Mouse (Mus musculus) left cerebral cortex, postnatal 10 days (tissue): ENCODE measurements around the gene Fsip1. TPM values are rescaled to one million over a fixed set of nuclear protein-coding genes. Genes with fewer than 3 reads are reported as not detected.

Source experiments
- DNase-seq, 2 experiments: peaks; one replicate each; pipeline ENCODE4 v3.0.0; 2021 to 2022; ENCODE audit warnings: low spot score in 2 of 2, mixed read lengths in 1 of 2; ENCODE audit errors: extremely low spot score in 1 of 2
- intact Hi-C: fragments of 180-260 bp; cut with DNase I; formaldehyde crosslinking; loops from one replicate; pipeline ENCODE4 v1.15.1; 2025
- total RNA-seq, 2 experiments: library from RNA; stranded (reverse); gene quantifications; 2 replicates each; pipeline ENCODE4 v1.2.3; 2021

The Fsip1 gene
- total RNA-seq, 2 experiments from 2014 or later = 1.4 to 2.0 TPM

DNA sequence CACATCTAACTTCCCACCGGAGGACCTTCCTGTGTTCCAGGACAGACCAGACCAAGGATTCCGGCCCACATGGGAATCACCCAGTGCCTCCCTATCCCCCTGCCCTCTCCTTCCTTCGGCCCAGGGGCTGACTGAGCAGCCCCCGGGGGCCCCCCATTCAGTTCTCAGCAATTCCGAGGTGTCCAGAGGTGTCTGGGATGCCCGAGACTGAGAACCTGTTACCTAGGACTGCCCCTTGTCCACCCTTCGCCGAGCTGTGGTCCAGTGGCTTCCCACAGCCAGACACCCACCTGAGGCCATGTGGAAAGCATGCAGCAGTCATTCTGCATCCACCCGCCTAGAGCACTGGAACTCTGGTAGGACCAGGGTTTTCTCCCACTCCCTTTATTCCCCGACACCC lies 115.1 kb downstream of the Fsip1 start:
- intact Hi-C loops = no loop called here

DNA sequence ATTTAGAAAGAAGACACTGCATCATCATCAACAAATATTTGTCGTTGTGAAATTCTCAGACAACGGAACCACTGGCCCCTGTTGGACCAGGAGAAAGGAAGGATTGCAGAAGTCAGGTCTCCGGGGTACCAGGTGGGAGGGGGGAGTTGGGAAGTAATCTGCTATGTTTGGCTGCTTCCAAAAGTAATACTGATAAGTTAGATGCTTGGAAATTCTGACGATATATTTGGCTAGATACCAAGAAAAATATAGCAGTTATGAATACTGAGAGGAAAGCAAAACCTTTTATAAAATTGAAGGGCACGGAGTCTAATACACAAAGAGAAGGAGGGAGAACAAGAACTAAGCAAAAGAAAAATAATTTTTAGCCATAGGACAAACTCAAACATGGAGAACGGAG lies 117.5 kb downstream of the Fsip1 start:
- DNase-seq = no peak

More for the DNA sequence above, 115.1 kb downstream of the Fsip1 start:
- no peak for DNase-seq

DNA sequence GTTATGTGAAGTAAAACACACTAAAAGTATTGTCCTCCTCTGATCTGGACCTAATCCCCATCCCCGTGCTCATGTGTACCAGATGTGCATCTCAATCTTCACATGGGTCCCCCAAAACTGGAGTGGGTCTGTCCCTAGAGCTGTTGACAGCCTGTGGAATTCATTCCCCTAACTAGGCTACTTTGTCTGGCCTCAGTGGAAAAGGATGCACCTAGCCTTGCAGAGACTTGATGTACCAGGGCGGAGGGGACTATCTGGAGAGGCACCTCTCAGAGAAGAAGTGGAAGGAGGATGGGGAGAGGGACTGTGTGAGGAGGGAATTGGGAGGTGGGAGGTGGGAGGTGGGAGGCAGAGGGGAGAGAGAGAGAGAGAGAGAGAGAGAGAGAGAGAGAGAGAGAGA lies 119.0 kb downstream of the Fsip1 start:
- no peak for DNase-seq
- intact Hi-C loops = no loop called here

More for the DNA sequence above, 117.5 kb downstream of the Fsip1 start:
- intact Hi-C loops = no loop called here

DNA sequence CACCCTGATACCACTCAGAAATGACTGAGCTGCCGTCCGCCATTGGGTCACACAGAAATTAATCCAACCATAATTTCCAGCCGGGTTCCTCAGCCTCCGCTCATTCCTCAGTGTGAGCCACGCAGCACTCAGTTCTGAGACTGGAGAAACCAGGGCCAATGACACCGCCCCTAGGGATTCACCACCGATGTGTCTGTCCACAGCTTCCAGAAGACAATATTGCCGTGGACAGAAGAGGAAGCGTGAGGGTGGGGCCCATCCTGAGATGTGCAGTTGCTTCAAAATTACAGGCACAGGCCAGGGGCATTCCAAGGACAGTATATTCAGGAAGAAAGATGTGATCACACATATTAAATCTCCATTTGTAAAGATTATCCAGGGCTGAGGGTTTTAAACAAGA lies 119.7 kb downstream of the Fsip1 start:
- intact Hi-C loops = no loop called here
- no peak for DNase-seq

DNA sequence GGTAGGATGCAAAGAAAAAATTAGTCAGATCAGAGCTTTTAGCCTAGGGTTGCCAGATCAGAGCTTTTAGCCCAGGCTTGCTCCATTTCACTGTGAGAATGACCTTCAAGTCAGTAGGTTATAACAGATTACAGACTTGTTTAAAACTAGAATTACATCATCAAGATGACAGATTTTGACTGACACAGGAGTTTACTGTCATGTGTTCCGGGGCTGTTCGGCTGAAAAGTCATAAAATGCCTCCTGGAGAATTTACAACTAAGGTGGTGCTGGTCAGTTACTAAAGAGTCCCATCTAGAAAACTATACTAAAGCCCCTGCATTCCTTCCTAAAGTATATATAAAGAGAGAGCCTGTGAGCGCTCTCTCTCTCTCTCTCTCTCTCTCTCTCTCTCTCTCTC lies 128.5 kb downstream of the Fsip1 start:
- DNase-seq = no peak
- intact Hi-C loops = no loop called here

DNA sequence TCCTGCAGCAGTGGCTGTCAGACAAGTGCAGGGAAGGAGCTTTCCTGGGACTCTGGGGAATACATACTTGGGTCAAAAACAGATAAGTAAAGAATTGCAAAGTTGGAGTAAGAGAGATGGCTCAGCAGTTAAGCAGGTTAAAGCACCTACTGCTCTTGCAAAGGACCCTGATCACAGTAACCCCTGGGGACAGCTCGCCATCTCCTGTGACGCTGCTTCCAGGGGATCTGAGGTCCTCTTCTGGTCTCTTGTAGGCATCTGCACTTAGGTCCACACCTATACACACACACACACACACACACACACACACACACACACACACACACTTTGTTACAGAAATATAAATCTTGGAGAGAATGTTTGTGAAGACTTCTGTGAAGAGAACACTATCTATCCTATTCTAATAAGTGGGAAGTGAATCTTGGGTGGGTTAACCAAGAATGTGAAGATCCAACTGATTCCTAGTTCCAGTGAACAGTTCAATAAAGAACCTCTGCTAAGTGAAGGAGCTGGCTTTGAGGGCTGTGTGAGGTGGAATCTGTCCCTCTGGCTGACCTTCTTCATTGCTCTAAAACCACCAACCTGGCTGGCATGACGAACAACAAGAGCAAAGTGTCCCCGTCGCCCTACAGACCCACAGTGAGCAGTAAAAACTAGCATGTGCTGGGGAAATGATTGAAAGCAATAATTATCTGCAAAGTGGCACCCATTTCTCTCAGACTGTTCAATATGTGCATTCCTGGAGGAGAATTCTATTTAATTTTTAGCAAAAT lies 129.1 kb downstream of the Fsip1 start:
- intact Hi-C loops = no loop called here

DNA sequence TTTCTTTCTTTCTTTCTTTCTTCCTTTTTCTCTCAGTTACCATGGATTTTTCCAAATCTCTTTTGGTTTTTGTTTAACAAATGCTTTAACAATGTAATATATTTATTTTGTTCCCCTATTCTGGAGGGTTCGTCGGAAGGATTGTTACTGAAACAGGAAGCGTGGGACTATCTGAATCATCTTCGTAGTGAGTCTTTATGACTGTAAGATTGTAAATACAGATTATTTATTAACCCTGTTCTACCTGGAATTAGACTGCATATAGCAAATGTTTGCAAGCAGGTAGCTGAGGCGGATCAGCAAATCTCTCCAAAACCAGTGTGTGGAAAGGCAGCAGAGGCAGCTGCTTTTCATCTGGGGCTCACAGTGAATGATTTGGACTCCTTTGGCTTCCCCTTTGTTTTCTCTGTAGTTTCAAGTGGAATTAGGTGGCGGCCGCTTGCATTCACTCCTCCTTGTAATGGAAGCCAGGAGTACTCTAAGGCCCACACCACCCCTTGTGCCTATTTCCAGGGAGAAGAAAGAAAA lies 130.8 kb downstream of the Fsip1 start:
- no peak for DNase-seq
- intact Hi-C loops = no loop called here

More for the DNA sequence above, 129.1 kb downstream of the Fsip1 start:
- DNase-seq = no peak

DNA sequence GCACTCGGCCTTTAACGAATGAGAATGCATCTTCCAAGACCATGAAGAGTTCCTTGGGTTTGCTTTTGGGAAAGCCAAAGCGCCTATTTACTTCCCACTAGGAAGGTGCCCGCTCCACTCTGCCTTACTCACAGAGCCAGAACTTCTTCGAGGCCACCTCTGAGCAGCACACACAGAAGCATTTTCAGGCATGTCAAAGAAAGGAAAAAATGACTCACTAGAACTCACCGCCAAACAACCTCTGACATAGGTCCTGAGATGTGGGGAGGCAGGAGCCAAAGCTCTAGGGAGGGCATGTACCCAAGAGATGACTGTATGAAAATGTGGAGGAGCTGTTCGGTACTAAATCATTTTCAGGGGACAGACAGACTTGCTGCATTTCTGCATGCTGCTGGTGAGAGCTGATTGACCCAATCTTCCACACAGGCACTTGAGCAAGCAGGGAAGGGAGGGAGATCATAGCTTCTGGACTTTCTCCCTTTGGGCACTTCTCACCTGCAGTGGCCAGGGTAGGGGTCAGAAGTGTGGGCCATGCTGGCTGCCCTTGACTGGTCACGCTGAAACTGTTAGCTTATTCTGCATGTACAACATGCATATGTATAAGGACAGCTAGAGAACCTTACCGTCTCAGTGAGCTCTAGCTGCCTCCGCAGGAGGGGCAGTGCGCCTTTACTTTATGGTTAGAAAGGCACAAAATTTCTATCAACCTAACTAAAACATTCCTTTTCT lies 131.4 kb downstream of the Fsip1 start:
- intact Hi-C loops = no loop called here
- DNase-seq = no peak

DNA sequence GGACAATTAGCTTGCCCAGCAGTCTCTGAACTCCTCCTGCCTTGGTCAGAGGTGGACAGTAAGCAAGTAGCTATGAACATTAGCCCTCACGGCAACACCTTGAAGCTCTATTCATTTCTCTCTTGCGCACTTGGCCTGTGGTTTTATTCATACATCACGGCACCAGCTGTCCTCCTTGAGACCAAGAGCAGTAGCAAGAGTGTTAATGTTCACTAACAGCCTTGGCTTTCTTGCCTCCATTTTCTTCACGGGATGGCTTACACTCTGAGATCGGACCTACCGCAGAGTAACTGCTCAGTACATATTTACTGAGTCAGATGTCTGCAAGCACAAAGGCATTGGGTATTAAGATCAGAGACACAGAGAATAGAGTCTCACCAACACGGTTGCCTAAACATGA lies 132.3 kb downstream of the Fsip1 start:
- DNase-seq = no peak
- intact Hi-C loops = no loop called here

DNA sequence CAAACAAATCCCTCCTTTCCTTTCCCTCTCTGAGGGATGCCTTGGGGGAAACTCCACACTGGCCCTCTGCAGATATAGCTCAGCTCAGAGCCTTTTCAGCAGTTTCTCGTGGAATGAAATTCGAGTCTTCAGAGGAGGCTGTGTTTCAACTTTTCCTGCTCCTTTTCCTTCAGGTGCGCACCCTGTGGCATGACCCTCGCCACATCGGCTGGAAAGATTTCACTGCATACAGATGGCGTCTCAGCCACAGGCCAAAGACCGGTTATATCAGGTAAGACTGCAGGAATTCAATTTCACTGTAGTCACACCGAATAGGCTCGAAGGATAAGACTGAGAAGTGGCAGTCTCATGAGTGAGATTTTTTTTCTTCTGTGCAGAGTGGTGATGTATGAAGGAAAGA lies 133.0 kb downstream of the Fsip1 start:
- intact Hi-C loops = no loop called here
- no peak for DNase-seq

DNA sequence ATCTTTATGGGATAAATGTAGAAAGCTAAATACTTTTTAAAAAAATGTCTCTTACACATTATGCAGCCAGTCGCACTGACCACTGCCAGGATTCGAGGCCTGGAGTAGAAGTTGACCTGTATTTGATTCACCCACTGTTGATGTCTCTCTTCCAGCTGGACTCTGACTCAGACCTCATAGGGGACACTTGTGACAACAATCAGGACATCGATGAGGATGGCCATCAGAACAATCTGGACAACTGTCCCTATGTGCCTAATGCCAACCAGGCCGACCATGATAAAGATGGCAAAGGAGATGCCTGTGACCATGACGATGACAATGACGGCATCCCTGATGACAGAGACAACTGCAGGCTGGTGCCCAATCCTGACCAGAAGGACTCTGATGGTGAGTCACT lies 134.5 kb downstream of the Fsip1 start:
- intact Hi-C loops = no loop called here
- DNase-seq = no peak

DNA sequence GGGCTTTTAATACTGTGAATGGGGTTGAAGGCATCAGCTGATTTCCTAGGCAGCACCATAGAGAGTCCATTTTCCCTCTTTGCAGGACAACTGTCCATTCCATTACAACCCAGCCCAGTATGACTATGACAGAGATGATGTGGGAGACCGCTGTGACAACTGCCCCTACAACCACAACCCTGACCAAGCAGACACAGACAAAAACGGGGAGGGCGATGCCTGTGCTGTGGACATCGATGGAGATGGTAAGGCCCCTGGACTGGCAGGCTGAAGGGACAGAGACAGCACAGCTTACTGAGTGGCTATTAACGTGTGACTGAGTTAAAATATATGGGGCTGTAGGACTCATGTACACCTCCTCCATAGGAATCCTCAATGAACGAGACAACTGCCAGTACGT lies 136.0 kb downstream of the Fsip1 start:
- intact Hi-C loops = no loop called here
- DNase-seq = no peak

DNA sequence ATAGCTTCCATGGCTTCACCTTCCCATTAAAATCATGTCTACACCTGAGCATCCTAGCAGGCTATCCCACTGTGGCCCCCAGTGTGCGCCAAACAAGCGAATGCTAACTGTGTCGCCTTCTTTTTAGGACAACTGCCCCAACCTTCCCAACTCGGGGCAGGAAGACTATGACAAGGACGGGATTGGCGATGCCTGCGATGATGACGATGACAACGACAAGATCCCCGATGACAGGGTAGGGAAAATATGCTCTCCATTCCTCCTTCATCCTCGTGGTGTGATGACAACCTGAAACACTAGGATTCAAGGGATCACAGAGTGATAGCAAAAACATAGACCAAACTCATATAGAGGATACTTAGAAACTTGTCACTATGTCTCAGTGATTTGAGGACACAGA lies 136.7 kb downstream of the Fsip1 start:
- intact Hi-C loops = no loop called here
- DNase-seq = no peak

DNA sequence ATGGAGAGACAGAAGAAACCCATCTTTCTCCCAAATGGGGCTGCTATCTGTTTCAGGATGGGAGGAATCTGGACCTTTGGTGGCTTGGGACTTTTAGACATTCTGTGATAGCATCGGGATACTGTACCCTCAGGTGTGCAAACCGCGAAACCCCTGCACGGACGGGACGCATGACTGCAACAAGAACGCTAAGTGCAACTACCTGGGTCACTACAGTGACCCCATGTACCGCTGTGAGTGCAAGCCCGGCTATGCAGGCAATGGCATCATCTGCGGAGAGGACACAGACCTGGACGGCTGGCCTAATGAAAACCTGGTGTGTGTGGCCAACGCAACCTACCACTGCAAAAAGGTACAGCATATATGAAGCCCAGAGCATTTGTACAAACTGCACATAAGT lies 137.1 kb downstream of the Fsip1 start:
- intact Hi-C loops = loop anchor here (10.0 kb wide), 1 partner anchor 335 kb away; no protein-coding TSS in a partner anchor

DNA sequence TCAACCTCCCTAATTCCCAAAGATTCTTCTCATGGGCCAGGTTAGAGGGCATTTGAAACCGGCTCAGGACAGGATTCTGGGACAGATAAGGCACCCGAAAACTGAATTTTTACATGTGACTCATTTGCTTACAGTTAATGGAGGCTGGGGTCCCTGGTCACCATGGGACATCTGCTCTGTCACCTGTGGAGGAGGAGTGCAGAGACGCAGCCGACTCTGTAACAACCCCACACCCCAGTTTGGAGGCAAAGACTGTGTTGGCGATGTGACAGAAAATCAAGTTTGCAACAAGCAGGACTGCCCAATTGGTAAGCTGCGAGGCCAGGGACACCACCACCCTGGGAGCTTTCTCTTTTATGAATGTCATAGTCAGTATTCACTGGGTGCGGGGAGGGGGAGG lies 138.3 kb downstream of the Fsip1 start:
- no peak for DNase-seq
- intact Hi-C loops = loop anchor here (10.0 kb wide), 1 partner anchor 334 kb away; no protein-coding TSS in a partner anchor

More for the DNA sequence above, 137.1 kb downstream of the Fsip1 start:
- no peak for DNase-seq

DNA sequence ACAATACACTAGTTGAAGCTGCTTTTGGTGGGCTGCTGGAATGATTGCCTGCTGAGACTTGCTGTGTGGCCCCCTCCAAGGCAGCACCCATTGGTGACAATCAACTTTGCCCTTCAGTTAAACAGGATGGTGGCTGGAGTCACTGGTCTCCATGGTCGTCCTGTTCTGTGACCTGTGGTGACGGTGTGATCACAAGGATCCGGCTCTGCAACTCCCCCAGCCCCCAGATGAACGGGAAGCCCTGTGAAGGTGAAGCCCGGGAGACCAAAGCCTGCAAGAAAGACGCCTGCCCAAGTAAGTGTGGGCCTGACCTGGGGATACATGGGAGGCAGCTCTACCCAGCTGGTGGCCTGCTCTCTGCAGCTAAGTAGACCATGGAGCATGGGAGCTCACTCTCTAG lies 138.7 kb downstream of the Fsip1 start:
- intact Hi-C loops = loop anchor here (10.0 kb wide), 1 partner anchor 333 kb away; no protein-coding TSS in a partner anchor
- DNase-seq = no peak

DNA sequence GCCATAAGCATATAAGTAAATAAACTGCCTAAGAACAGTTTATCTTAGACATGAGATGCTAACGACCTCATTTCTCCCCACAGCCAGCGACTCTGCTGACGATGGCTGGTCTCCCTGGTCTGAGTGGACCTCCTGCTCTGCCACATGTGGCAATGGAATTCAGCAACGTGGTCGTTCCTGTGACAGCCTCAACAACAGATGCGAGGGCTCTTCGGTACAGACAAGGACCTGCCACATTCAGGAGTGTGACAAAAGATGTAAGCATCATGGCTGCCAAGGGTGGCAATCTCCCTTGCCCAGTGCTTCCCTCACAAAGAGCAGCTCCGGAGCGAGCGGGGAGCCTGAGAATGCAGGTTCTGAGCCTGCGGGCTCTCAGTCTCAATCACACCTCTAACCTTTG lies 139.4 kb downstream of the Fsip1 start:
- intact Hi-C loops = loop anchor here (10.0 kb wide), 1 partner anchor 333 kb away; no protein-coding TSS in a partner anchor
- DNase-seq = no peak

DNA sequence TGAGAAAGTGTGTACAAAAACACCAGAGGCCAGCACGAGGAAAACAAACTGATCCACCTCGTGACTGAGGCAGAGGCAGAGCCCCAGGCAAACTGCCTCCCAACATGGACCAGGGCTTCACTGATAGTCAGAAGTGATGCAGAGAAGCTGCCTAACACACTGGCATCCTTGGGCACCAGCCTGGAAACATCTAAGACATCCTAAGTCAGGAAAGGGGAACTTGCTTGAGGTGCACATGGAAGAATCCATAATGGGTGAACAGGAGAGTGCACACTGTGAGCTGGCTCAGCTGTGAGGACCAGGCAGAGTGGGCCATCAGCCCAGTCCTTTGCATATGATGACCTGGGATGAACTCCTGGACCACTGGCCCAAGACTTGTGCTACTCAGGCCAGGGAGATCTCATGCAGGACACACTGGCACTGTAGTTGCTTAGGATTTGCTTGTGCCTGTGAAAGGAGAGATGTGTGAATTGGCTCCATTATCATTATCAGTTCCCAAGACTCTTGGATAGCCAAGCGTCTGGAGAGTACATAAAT lies 139.9 kb downstream of the Fsip1 start:
- intact Hi-C loops = loop anchor here (10.0 kb wide), 1 partner anchor 332 kb away; no protein-coding TSS in a partner anchor
- no peak for DNase-seq

DNA sequence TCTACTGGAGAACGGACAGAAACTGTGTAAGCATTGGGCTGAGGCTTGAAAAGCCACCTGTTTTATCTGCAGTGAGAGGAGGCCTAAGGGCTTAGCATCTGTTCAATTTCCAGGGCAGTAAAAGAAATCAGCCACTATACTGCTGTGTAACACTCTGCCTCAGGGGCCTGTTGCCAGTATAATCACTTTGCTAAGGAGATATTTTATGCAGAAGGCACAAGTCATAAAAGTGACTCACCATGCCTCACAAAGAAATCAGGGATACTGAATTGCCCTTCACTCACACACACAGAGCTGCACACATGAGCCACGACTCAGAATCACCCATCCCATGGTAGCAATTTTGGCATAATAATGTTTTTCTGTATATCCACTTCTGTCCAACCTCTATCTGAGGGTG lies 140.6 kb downstream of the Fsip1 start:
- DNase-seq = no peak
- intact Hi-C loops = loop anchor here (10.0 kb wide), 1 partner anchor 331 kb away; no protein-coding TSS in a partner anchor
